Mouse (Mus musculus) CH12.LX (cell line): ENCODE measurements at regions not wholly inside any gene's neighbourhood (a gene's known extent, or its start where the extent isn't known, plus 50 kb on each side); places are given as distances from the start of the nearest gene placed in this dataset.

Experiments used
- DNase-seq: peaks from one replicate; pipeline ENCODE4 v3.0.0-alpha.2; 2013; ENCODE audit errors: extremely low read depth
- H3K27ac ChIP-seq: 2 replicates; pipeline ENCODE4 v1.5.1; 2012; ENCODE audit warnings: low read depth, mild to moderate bottlenecking, control low read depth, moderate library complexity; ENCODE audit not compliant: insufficient read depth
- H3K27me3 ChIP-seq: replicated peaks from 2 replicates; pipeline ENCODE3; 2012; ENCODE audit warnings: inconsistent platforms
- H3K36me3 ChIP-seq, 2 experiments: replicated peaks in 1 of 2; 2 replicates each; pipeline versions ENCODE3 to v1.6.1; 2012; ENCODE audit warnings: inconsistent platforms in 1 of 2, low read length in 1 of 2, mild to moderate bottlenecking in 1 of 2, mixed read lengths in 1 of 2, moderate library complexity in 1 of 2; ENCODE audit not compliant: control insufficient read depth in 1 of 2, insufficient read depth in 1 of 2
- H3K4me1 ChIP-seq, 2 experiments: 2 replicates each; pipeline ENCODE4 v1.6.1; 2012; ENCODE audit warnings: inconsistent platforms in 1 of 2, moderate library complexity in 1 of 2; ENCODE audit not compliant: insufficient read depth in 2 of 2, control insufficient read depth in 1 of 2
- H3K4me2 ChIP-seq: 2 replicates; pipeline ENCODE4 v1.6.1; 2012; ENCODE audit warnings: low read depth, mild to moderate bottlenecking, control low read depth; ENCODE audit not compliant: poor library complexity, insufficient read depth, severe bottlenecking
- H3K4me3 ChIP-seq, 3 experiments: fragments of 150-350 bp in 1 of 3; sonication (generic) in 1 of 3; replicated peaks in 1 of 3; 2 replicates each; pipeline versions ENCODE3 to v1.5.1; 2011 to 2012; ENCODE audit warnings: low read depth in 2 of 3, low read length in 2 of 3, mild to moderate bottlenecking in 2 of 3, moderate library complexity in 2 of 3, control low read depth in 1 of 3, improper control_type of control experiment in 1 of 3, inconsistent platforms in 1 of 3, mixed read lengths in 1 of 3; ENCODE audit not compliant: poor library complexity in 1 of 3
- H3K79me2 ChIP-seq: replicated peaks from 2 replicates; pipeline ENCODE4 v1.6.1; 2012; ENCODE audit warnings: mild to moderate bottlenecking, moderate library complexity; ENCODE audit not compliant: control insufficient read depth, poor library complexity, insufficient read depth, severe bottlenecking; ENCODE audit errors: extremely low read depth
- H3K9ac ChIP-seq: 2 replicates; pipeline ENCODE4 v1.6.1; 2012; ENCODE audit warnings: low read depth, mild to moderate bottlenecking, control low read depth, moderate library complexity; ENCODE audit not compliant: insufficient read depth
- H3K9me3 ChIP-seq: replicated peaks from 2 replicates; pipeline ENCODE3; 2012; ENCODE audit warnings: low read length, inconsistent platforms, mixed read lengths
- BHLHE40 ChIP-seq: IDR thresholded peaks from 2 replicates; pipeline ENCODE4 v1.6.1; 2011; ENCODE audit warnings: mild to moderate bottlenecking, low read depth, low read length, improper control_type of control experiment
- CHD1 ChIP-seq: IDR thresholded peaks from 2 replicates; pipeline ENCODE4 v1.6.1; 2012; ENCODE audit warnings: low read depth, low read length, improper control_type of control experiment, inconsistent platforms
- CTCF ChIP-seq, 2 experiments: IDR thresholded peaks in 1 of 2; conservative IDR thresholded peaks in 1 of 2; 2 replicates each; pipeline ENCODE4 v1.5.1; 2011 to 2012; ENCODE audit warnings: low read depth in 2 of 2, low read length in 2 of 2, improper control_type of control experiment in 1 of 2, inconsistent platforms in 1 of 2, mild to moderate bottlenecking in 1 of 2, moderate library complexity in 1 of 2
- E2F4 ChIP-seq: IDR thresholded peaks from 2 replicates; pipeline ENCODE4 v1.6.1; 2011; ENCODE audit warnings: low read depth, low read length, improper control_type of control experiment; ENCODE audit not compliant: insufficient replicate concordance
- ELF1 ChIP-seq: IDR thresholded peaks from 2 replicates; pipeline ENCODE4 v1.6.1; 2014; ENCODE audit warnings: low read depth, mild to moderate bottlenecking, inconsistent platforms, low read length, improper control_type of control experiment
- EP300 ChIP-seq: IDR thresholded peaks from 2 replicates; pipeline ENCODE4 v1.6.1; 2011; ENCODE audit warnings: low read length, improper control_type of control experiment
- ETS1 ChIP-seq: conservative IDR thresholded peaks from 2 replicates; pipeline ENCODE4 v1.6.1; 2012; ENCODE audit warnings: low read depth, mild to moderate bottlenecking, inconsistent platforms, low read length, improper control_type of control experiment, moderate library complexity
- GABPA ChIP-seq: IDR thresholded peaks from 2 replicates; pipeline ENCODE4 v1.6.1; 2012; ENCODE audit warnings: low read depth, low read length, improper control_type of control experiment, inconsistent platforms; ENCODE audit not compliant: insufficient replicate concordance
- HCFC1 ChIP-seq: IDR thresholded peaks from 2 replicates; pipeline ENCODE4 v1.6.1; 2012; ENCODE audit warnings: low read depth, mild to moderate bottlenecking, inconsistent platforms, low read length, improper control_type of control experiment
- IRF4 ChIP-seq: IDR thresholded peaks from 2 replicates; pipeline ENCODE4 v1.6.1; 2014; ENCODE audit warnings: low read depth, mild to moderate bottlenecking, inconsistent platforms, low read length, improper control_type of control experiment
- JUN ChIP-seq: IDR thresholded peaks from 2 replicates; pipeline ENCODE4 v1.6.1; 2011; ENCODE audit warnings: low read depth, mild to moderate bottlenecking, low read length, improper control_type of control experiment, moderate library complexity; ENCODE audit not compliant: insufficient read depth
- JUND ChIP-seq: conservative IDR thresholded peaks from 2 replicates; pipeline ENCODE4 v1.6.1; 2011; ENCODE audit warnings: low read depth, low read length, improper control_type of control experiment
- KAT2A ChIP-seq: IDR thresholded peaks from 2 replicates; pipeline ENCODE4 v1.6.1; 2012; ENCODE audit warnings: low read length, improper control_type of control experiment, inconsistent platforms; ENCODE audit not compliant: insufficient replicate concordance
- MAFK ChIP-seq: IDR thresholded peaks from 2 replicates; pipeline ENCODE4 v1.6.1; 2011; ENCODE audit warnings: low read length, improper control_type of control experiment; ENCODE audit not compliant: insufficient replicate concordance
- MAX ChIP-seq: IDR thresholded peaks from 2 replicates; pipeline ENCODE4 v1.6.1; 2011; ENCODE audit warnings: low read length, improper control_type of control experiment
- MAZ ChIP-seq: IDR thresholded peaks from 2 replicates; pipeline ENCODE4 v1.6.1; 2012; ENCODE audit warnings: low read depth, mild to moderate bottlenecking, inconsistent platforms, low read length, improper control_type of control experiment, moderate library complexity
- MEF2A ChIP-seq: IDR thresholded peaks from 2 replicates; pipeline ENCODE4 v1.6.1; 2014; ENCODE audit warnings: low read depth, mild to moderate bottlenecking, inconsistent platforms, low read length, improper control_type of control experiment, borderline replicate concordance
- MXI1 ChIP-seq: IDR thresholded peaks from 2 replicates; pipeline ENCODE4 v1.6.1; 2011; ENCODE audit warnings: mild to moderate bottlenecking, low read depth, low read length, improper control_type of control experiment
- MYC ChIP-seq: IDR thresholded peaks from 2 replicates; pipeline ENCODE4 v1.6.1; 2011; ENCODE audit warnings: low read depth, mild to moderate bottlenecking, improper control_type of control experiment, low read length
- NRF1 ChIP-seq: IDR thresholded peaks from 2 replicates; pipeline ENCODE4 v1.6.1; 2014; ENCODE audit warnings: low read depth, mild to moderate bottlenecking, inconsistent platforms, low read length, improper control_type of control experiment, moderate library complexity
- PAX5 ChIP-seq: IDR thresholded peaks from 2 replicates; pipeline ENCODE4 v1.6.1; 2012; ENCODE audit warnings: low read length, inconsistent platforms, mixed read lengths
- POLR2A ChIP-seq: IDR thresholded peaks from 2 replicates; pipeline ENCODE4 v1.6.1; 2011; ENCODE audit warnings: low read depth, mild to moderate bottlenecking, improper control_type of control experiment, low read length
- POLR2AphosphoS2 ChIP-seq: IDR thresholded peaks from 2 replicates; pipeline ENCODE4 v1.6.1; 2011; ENCODE audit warnings: low read depth, low read length, improper control_type of control experiment
- RAD21 ChIP-seq: IDR thresholded peaks from 2 replicates; pipeline ENCODE4 v1.6.1; 2011; ENCODE audit warnings: low read depth, mild to moderate bottlenecking, low read length, improper control_type of control experiment, moderate library complexity
- RCOR1 ChIP-seq: conservative IDR thresholded peaks from 2 replicates; pipeline ENCODE4 v1.6.1; 2012; ENCODE audit warnings: low read depth, mild to moderate bottlenecking, inconsistent platforms, low read length, improper control_type of control experiment
- SIN3A ChIP-seq: IDR thresholded peaks from 2 replicates; pipeline ENCODE4 v1.6.1; 2012; ENCODE audit warnings: low read length, improper control_type of control experiment, inconsistent platforms
- SMC3 ChIP-seq: IDR thresholded peaks from 2 replicates; pipeline ENCODE4 v1.6.1; 2011; ENCODE audit warnings: low read depth, low read length, improper control_type of control experiment
- TBP ChIP-seq: conservative IDR thresholded peaks from 2 replicates; pipeline ENCODE4 v1.6.1; 2011; ENCODE audit warnings: low read depth, low read length, improper control_type of control experiment
- TCF12 ChIP-seq: IDR thresholded peaks from 2 replicates; pipeline ENCODE4 v1.6.1; 2014; ENCODE audit warnings: low read depth, mild to moderate bottlenecking, inconsistent platforms, low read length, improper control_type of control experiment
- UBTF ChIP-seq: IDR thresholded peaks from 2 replicates; pipeline ENCODE4 v1.6.1; 2012; ENCODE audit warnings: low read depth, mild to moderate bottlenecking, inconsistent platforms, low read length, improper control_type of control experiment, moderate library complexity
- USF1 ChIP-seq: IDR thresholded peaks from 2 replicates; pipeline ENCODE4 v1.6.1; 2014; ENCODE audit warnings: low read depth, mild to moderate bottlenecking, inconsistent platforms, low read length, improper control_type of control experiment
- USF2 ChIP-seq: conservative IDR thresholded peaks from 2 replicates; pipeline ENCODE4 v1.6.1; 2011; ENCODE audit warnings: low read depth, low read length, improper control_type of control experiment
- ZC3H11A ChIP-seq: IDR thresholded peaks from 2 replicates; pipeline ENCODE4 v1.6.1; 2012; ENCODE audit warnings: low read depth, mild to moderate bottlenecking, inconsistent platforms, low read length, improper control_type of control experiment
- ZKSCAN1 ChIP-seq: IDR thresholded peaks from 2 replicates; pipeline ENCODE4 v1.6.1; 2012; ENCODE audit warnings: low read depth, inconsistent platforms, low read length, improper control_type of control experiment, borderline replicate concordance
- ZMIZ1 ChIP-seq: IDR thresholded peaks from 2 replicates; pipeline ENCODE4 v1.6.1; 2012; ENCODE audit warnings: low read depth, mild to moderate bottlenecking, inconsistent platforms, low read length, improper control_type of control experiment
- ZNF384 ChIP-seq: IDR thresholded peaks from 2 replicates; pipeline ENCODE4 v1.6.1; 2012; ENCODE audit warnings: low read depth, low read length, improper control_type of control experiment, inconsistent platforms
- dilution Hi-C: fragments of 300-500 bp; cut with MboI; formaldehyde crosslinking; loops from 2 replicates; pipeline ENCODE4 v1.14.3; 2020; ENCODE audit warnings: low sequenced_read_pairs; ENCODE audit not compliant: extremely low pct_unique_long_range_greater_than_20kb, extremely low pct_ligation_motif_present
- in situ Hi-C: fragments of 300-500 bp; cut with MboI; formaldehyde crosslinking; loops from 3 replicates; pipeline ENCODE4 v1.14.3; 2019; ENCODE audit warnings: low sequenced_read_pairs, low pct_ligation_motif_present, low pct_unique_long_range_greater_than_20kb, mixed read lengths

- peak; percentile 77 for DNase-seq
- H3K4me3 ChIP-seq, result peak overlapping the region in 1 of 3 experiments; percentile 39
- H3K27ac ChIP-seq, result peak overlapping the region; percentile 100
- no peaks in the 10 kb centered on the region for H3K36me3 ChIP-seq
- H3K4me1 ChIP-seq, result peaks cover 9 to 48% of the 10 kb centered on the region in 2 experiments
- dilution Hi-C loops (no loop called here), in situ Hi-C loops (no loop called here)
- peaks cover 8% of the 10 kb centered on the region for H3K9me3 ChIP-seq
- H3K27me3 ChIP-seq, result no peaks in the 10 kb centered on the region
- H3K9ac ChIP-seq, result 0 out of 2 replicates have a peak overlapping the region, but pooled peaks have one; percentile 68
- TF ChIP-seq MAX, result no peak
- peak in 1 of 2 experiments; percentile 55; a peak in 2 of 4 replicates for TF ChIP-seq CTCF (conservative IDR thresholded peaks at IDR 0.05 in 1 of 2, IDR thresholded peaks at IDR 0.05 in 1 of 2; ENCODE audit: low read depth in 2 of 2, low read length in 2 of 2)
- TF ChIP-seq BHLHE40, result peak; percentile 69
- no peak for TF ChIP-seq POLR2AphosphoS2
- no peak for TF ChIP-seq NRF1
- TF ChIP-seq ETS1, result peak; percentile 75
- peak; percentile 44; the same call in 1 of the 2 replicates for TF ChIP-seq TCF12
- no peak for TF ChIP-seq MAZ
- no peak for TF ChIP-seq ZMIZ1
- peak; percentile 74; the same call in 1 of the 2 replicates for TF ChIP-seq MYC
- no peak for TF ChIP-seq E2F4
- peak; percentile 99 for TF ChIP-seq ZNF384
- TF ChIP-seq JUND, result no peak; the same call in 1 of the 2 replicates
- TF ChIP-seq GABPA, result no peak
- no peak for TF ChIP-seq PAX5
- TF ChIP-seq MEF2A, result peak; percentile 63
- no peak for TF ChIP-seq SIN3A
- no peak for TF ChIP-seq UBTF
- 0 out of 2 replicates have a peak, but pooled peaks have one; percentile 7 for TF ChIP-seq RCOR1
- 0 out of 2 replicates have a peak, but pooled peaks have one; percentile 21 for TF ChIP-seq POLR2A
- peak; percentile 21; the same call in 1 of the 2 replicates for TF ChIP-seq JUN
- no peak; the same call in 1 of the 2 replicates for TF ChIP-seq CHD1
- peak; percentile 53 for TF ChIP-seq IRF4
- no peak for TF ChIP-seq USF1
- peak; percentile 42 for TF ChIP-seq RAD21
- TF ChIP-seq TBP, result no peak; the same call in 1 of the 2 replicates
- no peak for TF ChIP-seq USF2
- peak; percentile 69 for TF ChIP-seq EP300
- TF ChIP-seq SMC3, result peak; percentile 35
- no peak for TF ChIP-seq MAFK
- no peak for TF ChIP-seq KAT2A
- TF ChIP-seq ELF1, result no peak
- TF ChIP-seq MXI1, result no peak
- TF ChIP-seq ZKSCAN1, result peak; percentile 22; the same call in 1 of the 2 replicates
- no peak for TF ChIP-seq ZC3H11A
- TF ChIP-seq HCFC1, result peak; percentile 10; the same call in 1 of the 2 replicates
- no peaks in the 10 kb centered on the region for H3K79me2 ChIP-seq
- peak overlapping the region; percentile 95 for H3K4me2 ChIP-seq
Observed at GRCm38 (mm10) chr10:66957373-66957772, 138.6 kb upstream of the Jmjd1c start.
